Mouse (Mus musculus): Measurements from ENCODE around the gene Ttc41.
"Not testable (repeated sequence)": the region's sequence is repeated elsewhere in the genome, so short reads cannot be mapped to it uniquely, and the experiment has no call there.

The Ttc41 gene

DNA sequence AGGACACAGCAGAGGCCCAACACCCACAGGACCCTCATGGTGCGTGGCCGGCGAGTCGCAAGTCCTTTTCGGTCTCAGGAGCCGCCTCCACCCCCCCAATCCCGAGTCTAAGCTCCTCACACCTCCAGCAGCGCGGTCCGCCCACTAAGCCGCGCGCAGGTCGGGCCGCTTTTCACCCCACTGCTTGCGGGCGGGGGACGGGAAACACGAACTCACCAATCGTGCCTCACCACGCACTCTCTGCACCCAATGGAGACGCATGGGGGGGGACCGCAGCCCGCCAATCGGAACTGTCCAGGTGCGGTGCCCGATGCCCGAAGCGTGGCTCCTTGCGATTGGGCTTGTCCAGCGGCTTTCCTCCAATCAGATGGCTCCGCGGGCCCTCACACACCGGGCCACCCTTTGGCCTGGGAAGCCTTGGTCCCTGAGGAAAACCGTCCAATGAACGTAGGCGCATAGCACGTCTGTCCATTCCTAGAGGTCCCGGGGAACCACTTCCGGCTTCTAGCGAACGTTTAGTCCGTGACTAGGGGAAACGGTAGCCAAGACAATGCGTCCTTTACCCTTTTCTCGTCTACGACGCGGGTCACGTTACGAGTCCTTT, at the start of gene Ttc41, which contains the start of gene Hsp90b1:
TSS of gene Ttc41 (plus strand) at position 494 of the 604 bp plus-strand sequence.
TSS of gene Hsp90b1 (minus strand) at position 192 of the 604 bp plus-strand sequence.
- peak; percentile 99 for DNase-seq

GRCm38 (mm10) chr10:86670550-86670949, 35.1 kb upstream of the Ttc41 start:
- DNase-seq, result not testable (repeated sequence)

DNA sequence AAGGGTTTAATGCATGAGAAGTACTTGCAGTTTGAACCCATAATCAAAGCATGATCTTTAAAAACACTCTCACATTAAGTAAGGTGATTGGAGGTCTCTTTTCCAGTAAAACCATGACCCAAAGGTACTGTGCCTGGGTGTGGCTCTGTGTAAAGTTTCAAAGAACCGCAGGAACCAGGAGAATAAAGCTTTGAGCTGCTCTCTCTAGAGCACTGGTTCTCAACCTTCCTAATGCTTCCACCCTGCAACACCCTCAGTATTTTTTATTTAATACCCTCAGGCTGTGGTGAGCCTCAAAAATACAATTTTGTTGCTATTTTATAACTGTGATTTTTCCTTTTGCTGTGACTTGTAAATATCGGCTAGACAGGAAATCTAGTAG, 20.8 kb upstream of the Ttc41 start:
- DNase-seq, result not testable (repeated sequence)

DNA sequence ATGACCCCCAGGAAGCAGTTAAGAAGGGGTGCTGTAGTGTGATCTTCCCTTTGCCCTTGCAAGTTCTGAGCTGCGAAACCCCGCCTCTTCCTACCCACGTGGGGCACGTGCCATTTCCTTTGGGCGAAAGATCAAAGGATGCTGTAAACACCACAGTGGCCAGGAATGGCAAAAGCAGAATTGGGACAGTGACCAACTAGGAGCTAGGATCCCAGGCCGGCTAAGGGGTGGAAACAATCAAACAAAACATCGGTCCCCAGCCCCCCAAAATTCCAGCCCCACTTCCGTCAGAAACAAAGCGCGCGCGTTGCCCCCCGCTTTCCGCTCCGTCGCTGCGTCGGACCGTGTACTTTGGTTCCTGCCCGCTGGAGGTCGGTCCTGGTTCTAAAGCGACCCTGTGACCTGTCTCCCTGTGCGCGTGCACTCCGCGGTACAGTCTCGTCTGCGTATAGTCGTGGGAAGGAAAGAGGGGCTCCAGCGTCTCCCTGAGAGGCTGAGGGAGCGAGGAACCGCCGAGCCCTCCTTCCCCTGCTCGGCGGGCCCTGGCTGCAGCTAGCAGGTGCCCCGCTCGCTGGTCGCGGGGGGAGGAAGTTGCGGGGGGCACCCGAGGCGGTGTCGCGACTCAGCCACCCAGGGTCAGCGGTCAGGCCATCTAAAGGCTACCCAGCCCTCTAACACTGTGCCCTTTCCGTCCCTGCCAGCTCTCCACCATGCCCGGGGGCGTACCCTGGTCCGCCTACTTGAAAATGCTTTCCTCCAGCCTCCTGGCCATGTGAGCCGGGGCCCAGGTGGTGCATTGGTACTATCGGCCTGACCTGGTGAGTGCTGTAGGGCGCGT, 20.2 kb upstream of the Ttc41 start:
- DNase-seq, result peak; percentile 89

DNA sequence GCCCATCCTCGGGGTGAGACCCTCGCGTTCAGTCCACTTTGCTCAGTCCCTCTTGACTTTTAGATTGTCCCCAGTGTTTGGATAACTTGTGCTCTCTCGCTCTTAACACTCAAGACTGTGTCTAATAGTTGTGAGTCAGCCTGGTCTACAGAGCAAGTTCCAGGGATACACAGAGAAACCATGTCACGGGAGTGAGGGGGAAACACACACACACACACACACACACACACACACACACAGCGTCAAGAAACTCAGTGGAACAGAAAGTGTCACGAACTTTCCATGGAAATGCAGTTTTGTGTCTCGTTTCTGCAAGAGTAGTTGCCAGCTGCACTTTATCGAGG, 19.6 kb upstream of the Ttc41 start:
- DNase-seq, result not testable (repeated sequence)

DNA sequence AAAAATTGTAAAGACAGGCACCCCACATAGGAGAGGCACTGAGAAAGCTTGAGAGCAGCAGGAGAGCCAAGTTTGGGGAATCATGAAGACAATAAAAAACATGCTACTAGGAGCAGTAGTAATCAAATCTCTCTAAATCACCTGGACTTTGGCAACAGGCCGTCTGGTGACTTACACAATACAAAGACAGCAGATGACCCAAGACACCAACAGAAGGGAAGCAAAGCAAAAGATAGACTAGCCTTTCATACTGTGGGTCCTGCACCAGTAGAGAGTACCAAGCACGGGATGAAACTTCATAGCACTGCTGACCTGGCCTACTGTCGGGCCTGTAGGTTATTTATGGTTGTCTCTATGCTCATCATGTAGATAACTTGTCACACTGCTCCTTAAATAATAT, 5.4 kb upstream of the Ttc41 start:
- DNase-seq, result no peak

- no peak for DNase-seq
These were observed 4.6 kb upstream of the Ttc41 start for GRCm38 (mm10) chr10:86700973-86701372.

- DNase-seq, result no peak
These were observed 3.2 kb upstream of the Ttc41 start for GRCm38 (mm10) chr10:86702312-86702920.

GRCm38 (mm10) chr10:86703375-86703774, 2.2 kb upstream of the Ttc41 start:
- DNase-seq, result no peak

DNA sequence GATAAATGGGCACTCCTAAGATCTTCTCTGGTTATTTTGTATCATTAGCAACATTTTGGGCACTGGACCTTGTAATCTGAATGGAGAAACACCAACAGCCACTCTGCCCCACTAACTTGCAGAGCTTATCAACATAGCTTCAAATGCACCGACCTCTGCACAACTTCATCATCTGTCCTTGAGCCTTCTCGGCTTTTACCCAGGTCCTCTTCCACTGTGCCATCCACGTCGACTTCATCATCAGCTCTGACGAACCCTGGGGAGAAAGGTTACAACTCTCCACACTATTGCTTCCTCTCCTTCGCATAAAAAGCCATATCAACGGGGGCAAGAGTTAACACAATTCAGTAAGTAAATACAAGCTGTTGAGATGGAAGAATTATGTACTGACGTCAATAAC, 1.5 kb upstream of the Ttc41 start:
- DNase-seq, result no peak

- DNase-seq, result peak; percentile 51
These were observed 921 bp upstream of the Ttc41 start for GRCm38 (mm10) chr10:86704589-86705191.

- DNase-seq, result peak; percentile 82
These were observed 526 bp downstream of the Ttc41 start for GRCm38 (mm10) chr10:86705922-86706752.

DNA sequence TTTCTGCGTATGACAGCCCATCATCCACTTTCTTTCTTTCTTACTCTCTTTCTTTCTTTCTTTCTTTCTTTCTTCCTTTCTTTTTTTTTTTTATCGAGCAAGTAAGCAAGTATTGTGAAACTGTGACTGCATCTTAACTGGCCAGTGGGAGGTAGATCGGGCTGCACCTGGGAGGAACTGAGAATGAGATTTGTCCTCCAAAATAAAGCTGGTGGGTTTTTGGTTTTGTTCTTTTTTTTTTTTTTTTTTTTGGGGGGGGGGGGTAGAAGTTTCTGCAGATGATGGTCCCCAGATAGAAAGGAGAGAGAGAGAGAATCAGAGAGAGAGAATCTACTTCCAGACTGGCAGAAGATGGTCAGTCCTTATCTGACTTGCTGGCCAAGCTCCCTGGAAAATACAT, 1.5 kb downstream of the Ttc41 start:
- DNase-seq, result no peak

DNA sequence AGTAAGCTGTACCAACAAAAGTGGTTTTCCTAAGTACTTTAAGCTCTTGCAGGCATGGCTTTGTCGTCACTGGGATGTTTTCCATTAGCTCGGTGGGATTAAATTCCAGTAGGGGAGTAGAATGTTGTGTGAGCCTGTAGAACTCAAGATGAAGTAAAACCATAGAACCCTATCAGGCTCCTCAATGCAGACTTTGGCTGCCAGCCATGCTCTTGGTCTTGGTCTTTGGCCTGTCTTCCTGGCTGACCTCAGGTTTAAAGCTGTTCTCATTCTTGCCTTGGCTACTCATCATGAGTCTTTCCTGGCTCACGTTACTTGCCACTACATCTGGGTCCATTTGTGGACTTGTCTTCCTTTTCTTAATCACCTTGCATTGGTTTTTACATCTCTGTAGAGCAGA, 6.5 kb downstream of the Ttc41 start:
- no peak for DNase-seq

DNA sequence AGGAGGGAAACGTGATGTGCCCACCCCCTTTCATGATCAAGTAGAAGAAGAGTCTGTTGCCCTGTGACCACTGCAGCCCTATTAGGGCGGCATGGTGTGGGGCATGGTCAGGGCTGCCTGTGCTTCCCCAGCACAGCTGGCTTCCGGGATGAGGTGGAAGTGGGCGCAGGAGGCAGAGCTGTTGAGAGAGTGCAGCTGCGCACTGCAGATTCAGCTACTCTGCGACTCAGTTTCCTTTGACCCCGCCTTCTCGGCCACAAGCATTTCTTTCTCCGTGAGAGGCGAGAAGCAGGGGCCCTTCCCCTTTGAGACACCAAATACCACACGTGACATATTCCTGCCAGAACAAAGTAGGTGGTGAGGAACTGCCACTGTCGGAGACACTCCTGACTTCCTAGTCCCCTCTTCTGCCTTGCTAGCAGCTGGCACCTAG, 22.0 kb downstream of the Ttc41 start:
- DNase-seq, result peak; percentile 80

- DNase-seq, result peak; percentile 52
These were observed 22.6 kb downstream of the Ttc41 start for GRCm38 (mm10) chr10:86728176-86728575.

GRCm38 (mm10) chr10:86730823-86731499, 25.4 kb downstream of the Ttc41 start:
- DNase-seq, result peak; percentile 90

GRCm38 (mm10) chr10:86731500-86731863, 25.9 kb downstream of the Ttc41 start:
- DNase-seq, result no peak

DNA sequence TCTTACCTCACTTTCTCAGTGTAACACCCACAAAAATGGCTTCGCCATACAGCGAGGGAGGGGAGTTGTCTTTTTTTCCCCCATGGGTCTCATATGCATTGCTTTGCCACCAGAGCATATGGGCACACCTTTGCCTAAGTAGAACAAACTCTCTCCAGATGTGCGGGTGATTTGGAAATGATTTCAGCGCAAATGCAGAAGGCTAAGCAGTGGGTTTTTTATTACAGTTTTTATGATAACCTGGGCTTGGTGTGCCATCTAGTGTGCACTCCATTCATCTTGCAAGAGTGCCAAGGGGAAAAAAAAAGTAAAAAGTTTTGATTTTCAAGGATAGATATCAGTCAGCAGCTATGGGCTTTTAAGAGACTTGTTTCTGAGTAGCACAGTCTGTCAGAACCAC, 29.4 kb downstream of the Ttc41 start:
- no peak for DNase-seq

DNA sequence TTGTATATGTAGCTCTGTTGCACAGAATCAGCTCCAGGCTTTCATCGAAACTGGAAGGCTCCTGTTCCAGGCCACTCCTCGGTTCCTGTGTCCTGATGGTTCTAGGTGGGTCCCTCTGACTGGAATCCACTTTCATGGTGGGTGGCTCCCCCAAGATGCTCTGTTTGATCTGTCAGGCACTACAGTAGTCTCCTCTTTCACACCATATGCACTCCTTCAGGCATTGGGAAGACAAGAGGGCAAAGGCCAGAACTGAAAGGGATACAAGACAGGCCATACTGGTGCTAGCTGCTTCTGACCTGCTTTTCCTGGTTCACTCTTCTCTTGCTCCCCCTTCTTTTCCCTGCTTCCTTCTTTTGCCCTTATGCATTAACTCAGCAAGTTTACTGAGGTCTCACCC, 37.3 kb downstream of the Ttc41 start:
- no peak for DNase-seq

- DNase-seq, result no peak
These were observed 38.7 kb downstream of the Ttc41 start for GRCm38 (mm10) chr10:86744306-86744705.

Measured in lung, postnatal 10 days (tissue).